Mouse (Mus musculus): ENCODE results near the gene Tm2d3.

The Tm2d3 gene

GRCm38 (mm10) chr7:65690869-65691268 lies at the start of gene Tm2d3:
TSS of gene Tm2d3 (plus strand) at chr7:65691169.
- no peak for DNase-seq

- DNase-seq: peak; percentile 41
Measured at GRCm38 (mm10) chr7:65642371-65643304, 48.3 kb upstream of the Tm2d3 start.

- DNase-seq: no peak
Measured at GRCm38 (mm10) chr7:65643861-65644421, 47.0 kb upstream of the Tm2d3 start.

- peak; percentile 100 for DNase-seq
Measured at GRCm38 (mm10) chr7:65644643-65645351, 46.2 kb upstream of the Tm2d3 start, which contains the start of gene Tarsl2. TSS of gene Tarsl2 (plus strand) at chr7:65644898.

GRCm38 (mm10) chr7:65645996-65646395 lies 45.0 kb upstream of the Tm2d3 start:
- DNase-seq: no peak

- DNase-seq: no peak
Measured at GRCm38 (mm10) chr7:65650662-65651061, 40.3 kb upstream of the Tm2d3 start.

- no peak for DNase-seq
Measured at GRCm38 (mm10) chr7:65657490-65658120, 33.4 kb upstream of the Tm2d3 start.

GRCm38 (mm10) chr7:65663225-65663790 lies 27.7 kb upstream of the Tm2d3 start:
- DNase-seq: no peak

- no peak for DNase-seq
Measured at GRCm38 (mm10) chr7:65663886-65664285, 27.1 kb upstream of the Tm2d3 start.

GRCm38 (mm10) chr7:65667491-65667890 lies 23.5 kb upstream of the Tm2d3 start:
- DNase-seq: no peak

GRCm38 (mm10) chr7:65678050-65678449 lies 12.9 kb upstream of the Tm2d3 start:
- DNase-seq: no peak

- DNase-seq: no peak
Measured at GRCm38 (mm10) chr7:65678900-65679595, 11.9 kb upstream of the Tm2d3 start.

- no peak for DNase-seq
Measured at GRCm38 (mm10) chr7:65681166-65681565, 9.8 kb upstream of the Tm2d3 start.

- DNase-seq: no peak
Measured at GRCm38 (mm10) chr7:65684256-65684835, 6.6 kb upstream of the Tm2d3 start.

- no peak for DNase-seq
Measured at GRCm38 (mm10) chr7:65686664-65687063, 4.3 kb upstream of the Tm2d3 start.

GRCm38 (mm10) chr7:65691929-65692605 lies 1.1 kb downstream of the Tm2d3 start:
- no peak for DNase-seq

- DNase-seq: no peak
Measured at GRCm38 (mm10) chr7:65692883-65693282, 1.9 kb downstream of the Tm2d3 start.

GRCm38 (mm10) chr7:65693301-65693821 lies 2.4 kb downstream of the Tm2d3 start:
- peak; percentile 87 for DNase-seq

- no peak for DNase-seq
Measured at GRCm38 (mm10) chr7:65696450-65696849, 5.5 kb downstream of the Tm2d3 start.

- DNase-seq: no peak
Measured at GRCm38 (mm10) chr7:65702076-65702475, 11.1 kb downstream of the Tm2d3 start.

- DNase-seq: peak; percentile 77
Measured at GRCm38 (mm10) chr7:65704818-65705242, 13.9 kb downstream of the Tm2d3 start.
